Mouse (Mus musculus) liver, adult 2 months (tissue): ENCODE results near the gene Col26a1. TPM values are rescaled to one million over a fixed set of nuclear protein-coding genes. Genes with fewer than 3 reads are reported as not detected.

Experiments used
- DNase-seq: peaks from one replicate; pipeline ENCODE4 v3.0.0-alpha.2; 2011; ENCODE audit warnings: low read depth, low spot score; ENCODE audit errors: extremely low read depth
- H3K27ac ChIP-seq: fragments of 200-500 bp; replicated peaks from 2 replicates; pipeline ENCODE4 v1.5.1; 2012; ENCODE audit warnings: low read depth, mild to moderate bottlenecking, control low read depth, inconsistent platforms, low read length; ENCODE audit not compliant: insufficient read depth
- H3K27me3 ChIP-seq: fragments of 200-500 bp; 2 replicates; pipeline ENCODE4 v1.6.1; 2012; ENCODE audit warnings: mild to moderate bottlenecking, moderate library complexity, low read length, inconsistent platforms; ENCODE audit not compliant: control insufficient read depth, insufficient read depth
- H3K36me3 ChIP-seq: fragments of 200-500 bp; 2 replicates; pipeline ENCODE4 v1.6.1; 2012; ENCODE audit warnings: low read length, inconsistent platforms; ENCODE audit not compliant: control insufficient read depth, insufficient read depth
- H3K4me1 ChIP-seq: fragments of 200-500 bp; 2 replicates; pipeline ENCODE4 v1.6.1; 2011; ENCODE audit warnings: low read length; ENCODE audit not compliant: control insufficient read depth, insufficient read depth
- H3K4me3 ChIP-seq: fragments of 200-500 bp; 2 replicates; pipeline ENCODE4 v1.5.1; 2011; ENCODE audit warnings: low read depth, mild to moderate bottlenecking, control low read depth, low read length, moderate library complexity; ENCODE audit not compliant: insufficient read depth
- H3K79me2 ChIP-seq: fragments of 200-500 bp; 2 replicates; pipeline ENCODE4 v1.6.1; 2012; ENCODE audit warnings: inconsistent platforms, mild to moderate bottlenecking, low read length, moderate library complexity; ENCODE audit not compliant: control insufficient read depth, insufficient read depth
- H3K9ac ChIP-seq: fragments of 200-500 bp; 2 replicates; pipeline ENCODE4 v1.6.1; 2012; ENCODE audit warnings: low read depth, mild to moderate bottlenecking, control low read depth, inconsistent platforms, low read length
- CTCF ChIP-seq: fragments of 200-500 bp; IDR thresholded peaks from 2 replicates; pipeline ENCODE4 v1.5.1; 2011; ENCODE audit warnings: low read depth, low read length, control low read depth
- POLR2A ChIP-seq: fragments of 200-500 bp; IDR thresholded peaks from 2 replicates; pipeline ENCODE4 v1.6.1; 2011; ENCODE audit warnings: low read length, control low read depth; ENCODE audit not compliant: insufficient read depth; ENCODE audit errors: extremely low read depth
- WGBS: fragments of 180-500 bp; shearing (Covaris S2); methylation state at CpG from one replicate; pipeline ENCODE4 v1.1.7; 2018; 5-methylcytosine and 5-hydroxymethylcytosine counted together
- polyA plus RNA-seq: library from polyadenylated mRNA; depleted of rRNA; stranded (reverse); fragments of >200 nt; gene quantifications from 2 replicates; pipeline ENCODE4 v1.2.3, GENCODE M21; 2012
- total RNA-seq: library from RNA; depleted of rRNA; stranded (reverse); fragments of >200 nt; gene quantifications from 2 replicates; pipeline ENCODE4 v1.2.3, GENCODE M21; 2014

Col26a1 gene
- total and polyA plus RNA-seq, 2 experiments = not detected

DNA sequence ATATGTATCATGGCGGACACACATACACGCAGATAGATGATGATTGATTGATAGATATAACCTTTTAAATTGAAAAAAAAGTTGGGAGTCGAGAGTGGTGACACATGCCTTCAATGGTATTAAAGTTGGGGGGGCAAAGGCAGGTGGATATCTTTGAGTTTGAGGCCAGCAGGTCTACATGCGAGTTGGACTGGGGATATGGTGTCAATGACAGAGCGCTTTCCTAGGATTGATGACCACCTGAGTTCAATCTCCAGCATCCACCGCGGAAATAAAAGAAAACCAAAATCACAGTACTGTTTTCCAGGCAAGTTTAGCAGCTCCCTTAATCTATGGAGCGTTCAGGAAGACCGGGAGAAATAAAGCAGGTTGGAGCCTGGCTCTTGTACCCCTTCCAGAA, 24.6 kb upstream of the Col26a1 start:
- no peak overlapping the region for H3K9ac ChIP-seq
- no peak overlapping the region for H3K27ac ChIP-seq
- no peaks in the 10 kb centered on the region; the same call in 1 of the 2 replicates for H3K36me3 ChIP-seq
- H3K4me1 ChIP-seq = peaks cover 2% of the 10 kb centered on the region; the same call in 1 of the 2 replicates
- no peaks in the 10 kb centered on the region for H3K79me2 ChIP-seq
- H3K4me3 ChIP-seq = no peak overlapping the region
- 47% methylated on average over 9 of the region's 9 CpGs for WGBS
- TF ChIP-seq POLR2A (no peak), CTCF (no peak)
- no peak for DNase-seq
- no peaks in the 10 kb centered on the region for H3K27me3 ChIP-seq

DNA sequence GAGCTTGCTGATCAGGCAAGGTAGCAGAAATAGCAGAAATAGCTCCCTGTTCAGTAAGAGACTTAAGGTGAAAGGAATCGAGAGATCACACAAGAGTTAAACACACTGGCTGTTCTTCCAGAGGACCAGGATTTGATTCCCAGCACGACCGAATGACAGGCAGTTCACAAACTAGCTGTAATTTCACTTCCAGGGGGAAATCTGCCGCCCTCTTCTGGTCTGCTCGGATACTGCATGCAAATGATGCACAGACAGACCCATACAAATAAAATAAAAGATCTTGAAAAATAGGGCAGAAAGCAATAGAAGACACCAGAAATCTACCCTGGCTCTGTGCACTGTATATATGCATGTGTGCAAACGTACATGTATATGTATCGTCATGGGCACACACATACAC, 22.6 kb upstream of the Col26a1 start:
- H3K79me2 ChIP-seq = no peaks in the 10 kb centered on the region
- peaks cover 2% of the 10 kb centered on the region; the same call in 1 of the 2 replicates for H3K4me1 ChIP-seq
- no peaks in the 10 kb centered on the region for H3K27me3 ChIP-seq
- WGBS = 49% methylated on average over 7 of the region's 7 CpGs
- no peak overlapping the region for H3K27ac ChIP-seq
- TF ChIP-seq POLR2A (no peak), CTCF (peak; percentile 50; the same call in 1 of the 2 replicates)
- no peak overlapping the region for H3K9ac ChIP-seq
- H3K4me3 ChIP-seq = no peak overlapping the region
- no peaks in the 10 kb centered on the region for H3K36me3 ChIP-seq
- peak; percentile 19 for DNase-seq

DNA sequence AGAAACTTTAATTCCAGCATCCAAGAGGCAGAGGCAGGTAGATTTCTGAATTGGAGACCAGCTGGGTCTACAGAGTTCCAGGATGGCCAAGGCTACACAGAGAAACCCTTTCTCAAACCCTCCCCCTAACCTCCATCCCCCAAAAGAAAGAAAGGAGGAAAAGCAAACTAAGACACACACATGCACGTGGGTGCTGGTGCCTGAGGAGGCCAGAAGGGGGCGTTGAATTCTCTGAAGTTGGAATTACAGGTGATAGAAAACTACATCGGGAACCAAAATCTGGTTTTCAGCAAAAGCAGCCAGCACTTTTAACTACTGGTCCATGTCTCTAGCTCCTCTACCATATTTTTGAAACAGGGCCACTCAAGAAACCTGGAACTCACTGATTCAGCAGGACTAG, 21.6 kb upstream of the Col26a1 start:
- H3K9ac ChIP-seq = no peak overlapping the region
- H3K36me3 ChIP-seq = no peaks in the 10 kb centered on the region
- DNase-seq = no peak
- no peak overlapping the region for H3K27ac ChIP-seq
- TF ChIP-seq POLR2A = no peak
- TF ChIP-seq CTCF = no peak
- H3K27me3 ChIP-seq = no peaks in the 10 kb centered on the region
- H3K4me3 ChIP-seq = no peak overlapping the region
- H3K79me2 ChIP-seq = no peaks in the 10 kb centered on the region
- 58% methylated on average over 3 of the region's 3 CpGs for WGBS
- peaks cover 2% of the 10 kb centered on the region; the same call in 1 of the 2 replicates for H3K4me1 ChIP-seq

DNA sequence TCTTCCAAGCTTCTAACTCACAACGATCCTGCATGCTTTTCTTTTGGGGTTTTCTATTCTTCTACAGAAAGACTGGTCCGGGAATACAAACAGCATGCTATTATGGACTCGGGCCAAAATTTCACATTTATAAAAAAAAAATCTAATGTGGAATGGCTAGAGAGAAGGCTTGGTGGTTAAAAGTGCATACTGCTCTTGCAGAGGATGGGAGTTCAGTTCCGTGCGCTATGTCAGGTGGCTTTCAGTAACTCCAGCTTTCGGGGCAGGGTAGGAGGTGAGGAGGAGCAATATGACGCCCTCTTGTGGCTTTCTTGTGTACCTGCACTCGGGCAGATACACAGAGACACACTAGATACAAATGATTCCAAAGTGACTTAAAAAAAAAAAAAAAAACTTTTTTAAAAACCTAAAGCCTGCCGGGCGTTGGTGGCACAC, 12.5 kb upstream of the Col26a1 start:
- no peaks in the 10 kb centered on the region for H3K4me1 ChIP-seq
- WGBS = 68% methylated on average over 10 of the region's 10 CpGs
- H3K36me3 ChIP-seq = no peaks in the 10 kb centered on the region
- no peak overlapping the region for H3K27ac ChIP-seq
- no peak for TF ChIP-seq POLR2A
- peak; percentile 11; the same call in 1 of the 2 replicates for TF ChIP-seq CTCF
- DNase-seq = no peak
- H3K79me2 ChIP-seq = no peaks in the 10 kb centered on the region
- H3K9ac ChIP-seq = no peak overlapping the region
- H3K4me3 ChIP-seq = no peak overlapping the region
- no peaks in the 10 kb centered on the region for H3K27me3 ChIP-seq

DNA sequence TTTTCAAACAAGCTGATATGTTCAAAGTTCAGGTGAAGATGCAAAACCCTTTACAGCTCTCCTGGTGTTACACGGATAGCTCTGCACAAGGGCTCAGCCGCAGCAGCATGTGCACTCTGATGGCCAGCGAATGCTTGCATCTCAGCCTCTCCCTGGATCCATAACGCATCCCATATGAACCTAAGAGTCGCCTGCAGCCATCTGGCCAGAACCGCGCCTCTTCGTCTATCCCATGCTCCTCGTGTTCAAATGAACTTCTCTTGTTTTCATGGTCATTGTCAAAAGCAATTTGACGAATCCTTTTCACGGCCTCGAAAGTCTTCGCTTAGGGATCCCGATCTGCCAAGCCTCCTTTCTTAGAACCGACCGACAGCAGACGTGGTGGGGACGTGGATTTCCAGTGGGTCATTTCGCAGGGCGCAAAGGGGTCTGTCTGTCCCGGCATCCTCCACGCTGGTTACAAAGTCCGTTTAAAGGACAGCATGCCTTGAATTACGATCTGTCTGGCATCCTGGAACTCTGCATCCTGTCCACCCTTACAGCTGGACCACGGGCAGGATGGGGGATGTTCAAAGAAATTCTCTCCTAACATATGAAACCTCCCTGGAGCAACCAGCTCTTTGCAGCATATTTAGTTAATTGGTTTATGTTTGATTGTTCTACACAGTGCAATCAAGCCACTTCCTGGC, 12.0 kb upstream of the Col26a1 start:
- TF ChIP-seq POLR2A (no peak), CTCF (no peak)
- no peaks in the 10 kb centered on the region for H3K27me3 ChIP-seq
- no peaks in the 10 kb centered on the region for H3K4me1 ChIP-seq
- no peak for DNase-seq
- H3K4me3 ChIP-seq = no peak overlapping the region
- H3K27ac ChIP-seq = no peak overlapping the region
- no peak overlapping the region for H3K9ac ChIP-seq
- WGBS = 66% methylated on average over 25 of the region's 25 CpGs
- H3K79me2 ChIP-seq = no peaks in the 10 kb centered on the region
- H3K36me3 ChIP-seq = no peaks in the 10 kb centered on the region
